Mouse (Mus musculus) lung, postnatal 0 days (tissue): ENCODE results near the gene Rtp2. TPM values are rescaled to one million over a fixed set of nuclear protein-coding genes. Genes with fewer than 3 reads are reported as not detected.
A peak's percentile ranks its signal among the peaks of the same experiment; 100 is the strongest.

ENCODE experiments used
- ATAC-seq: fragments of 200-750 bp; cut with Nextera tagmentation; 2 replicates; pipeline ENCODE4 v1.8.0; 2017; ENCODE audit warnings: moderate library complexity
- DNase-seq: peaks from one replicate; pipeline ENCODE4 v3.0.0-alpha.2; 2016; ENCODE audit warnings: low spot score
- H3K27ac ChIP-seq: fragments of 300-500 bp; sonication (generic); 2 replicates; pipeline ENCODE4 v1.5.1; 2014; ENCODE audit warnings: antibody characterized with exemption, mild to moderate bottlenecking, low read length, mixed read lengths
- H3K27me3 ChIP-seq: fragments of 300-500 bp; sonication (generic); replicated peaks from 2 replicates; pipeline ENCODE4 v1.6.1; 2014; ENCODE audit warnings: low read length, mixed read lengths; ENCODE audit not compliant: insufficient read depth
- H3K36me3 ChIP-seq: fragments of 300-500 bp; sonication (generic); 2 replicates; pipeline ENCODE4 v1.6.1; 2014; ENCODE audit warnings: low read length, mixed read lengths; ENCODE audit not compliant: insufficient read depth
- H3K4me1 ChIP-seq: fragments of 300-500 bp; sonication (generic); 2 replicates; pipeline ENCODE4 v1.6.1; 2014; ENCODE audit warnings: antibody characterized with exemption, low read depth, low read length, mixed read lengths; ENCODE audit not compliant: insufficient read depth
- H3K4me2 ChIP-seq: fragments of 300-500 bp; sonication (generic); replicated peaks from 2 replicates; pipeline ENCODE4 v1.6.1; 2014; ENCODE audit warnings: low read depth, mild to moderate bottlenecking, low read length, moderate library complexity, mixed read lengths
- H3K4me3 ChIP-seq: fragments of 300-500 bp; sonication (generic); 2 replicates; pipeline ENCODE4 v1.5.1; 2014; ENCODE audit warnings: low read depth, low read length
- H3K9ac ChIP-seq: fragments of 300-500 bp; sonication (generic); replicated peaks from 2 replicates; pipeline ENCODE4 v1.6.1; 2014; ENCODE audit warnings: low read depth, mild to moderate bottlenecking
- H3K9me3 ChIP-seq: fragments of 300-500 bp; sonication (generic); 2 replicates; pipeline ENCODE4 v1.6.1; 2016; ENCODE audit warnings: low read length, mixed read lengths
- CTCF ChIP-seq: IDR thresholded peaks from 2 replicates; pipeline ENCODE4 v1.5.1; 2016; ENCODE audit warnings: antibody characterized with exemption, mild to moderate bottlenecking
- EP300 ChIP-seq: IDR thresholded peaks from 2 replicates; pipeline ENCODE4 v1.6.1; 2016; ENCODE audit warnings: antibody characterized with exemption, mild to moderate bottlenecking, control low read depth
- WGBS: fragments of 180-500 bp; shearing (Covaris S2); extraction: QIAGEN DNeasy Blood & Tissue Kit; methylation state at CpG from one replicate; pipeline ENCODE4 v1.1.7; 2014; 5-methylcytosine and 5-hydroxymethylcytosine counted together
- polyA plus RNA-seq: library from polyadenylated mRNA; unstranded; fragments of >200 nt; fragmentation: Nextera tagmentation; extraction: Ambion mirVana; gene quantifications from 2 replicates; pipeline ENCODE4 v1.2.1, GENCODE M21; 2015

Gene Rtp2
- polyA plus RNA-seq, 1 experiment from 2014 or later, result not detected

GRCm38 (mm10) chr16:23967301-23967700 is 35.1 kb upstream of the Rtp2 start:
- DNase-seq, result peak; percentile 70
- TF ChIP-seq EP300 (peak; percentile 49; the same call in 1 of the 2 replicates), CTCF (peak; percentile 73)
- Histone ChIP-seq H3K4me3 (no peak overlapping the region), H3K9ac (no peak overlapping the region), H3K4me1 (no peaks in the 10 kb centered on the region), H3K36me3 (peaks cover 8% of the 10 kb centered on the region; the same call in 1 of the 2 replicates), H3K27me3 (no peaks in the 10 kb centered on the region), H3K4me2 (no peak overlapping the region), H3K27ac (no peak overlapping the region), H3K9me3 (no peaks in the 10 kb centered on the region)
- WGBS, result 74% methylated on average over 7 of the region's 7 CpGs
- peak; percentile 54 for ATAC-seq

- Histone ChIP-seq H3K36me3 (peaks cover 4% of the 10 kb centered on the region; the same call in 1 of the 2 replicates), H3K4me3 (no peak overlapping the region), H3K4me2 (no peak overlapping the region), H3K27me3 (no peaks in the 10 kb centered on the region), H3K9ac (no peak overlapping the region), H3K4me1 (no peaks in the 10 kb centered on the region), H3K27ac (no peak overlapping the region), H3K9me3 (no peaks in the 10 kb centered on the region)
- ATAC-seq (no peak), DNase-seq (no peak)
- no peak for TF ChIP-seq CTCF
- no peak for TF ChIP-seq EP300
- 83% methylated on average over 14 of the region's 14 CpGs for WGBS
Measured at GRCm38 (mm10) chr16:23966066-23966465, 33.9 kb upstream of the Rtp2 start.

GRCm38 (mm10) chr16:23964706-23965367 is 32.6 kb upstream of the Rtp2 start:
- DNase-seq, result no peak
- 71% methylated on average over 14 of the region's 14 CpGs for WGBS

DNA sequence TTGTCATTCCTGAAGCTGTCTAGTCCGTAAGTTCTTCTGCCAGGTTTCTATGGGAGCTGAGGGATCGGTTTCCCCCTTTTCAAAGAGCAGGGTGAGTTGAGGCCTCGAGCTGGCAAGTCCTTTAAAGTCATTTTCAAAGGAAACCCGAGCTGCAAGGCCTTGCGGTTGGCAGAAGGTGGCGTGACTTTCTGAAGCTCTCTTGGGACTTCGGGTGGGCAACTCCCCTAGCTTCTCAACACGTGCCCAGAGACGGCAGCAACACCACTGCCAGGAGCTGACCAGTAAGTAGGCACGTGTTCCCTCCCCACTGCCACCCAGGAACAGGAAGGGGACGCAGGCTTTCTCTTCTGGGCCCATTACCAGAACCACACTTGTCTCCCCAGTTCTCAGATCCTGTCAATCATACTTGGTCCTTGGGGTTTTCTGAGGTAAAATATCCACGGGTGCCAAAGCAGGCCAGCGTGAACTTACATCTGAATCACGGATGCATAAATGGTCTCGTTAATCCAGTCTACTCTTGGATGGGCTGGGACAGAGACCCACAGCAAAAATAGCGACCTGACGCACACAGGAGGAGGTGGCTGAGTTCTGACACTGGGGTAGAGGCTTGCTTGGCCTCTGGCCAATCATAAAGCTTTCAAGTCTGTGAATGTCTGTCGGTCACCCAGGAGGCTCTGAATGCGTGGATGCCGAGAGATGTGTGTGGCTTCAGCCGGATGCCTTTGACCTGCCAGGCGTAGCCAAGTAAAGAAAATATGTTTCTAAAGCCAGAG is 31.9 kb upstream of the Rtp2 start:
- 71% methylated on average over 22 of the region's 22 CpGs for WGBS
- DNase-seq (no peak), ATAC-seq (no peak)
- H3K9me3 ChIP-seq, result no peaks in the 10 kb centered on the region
- H3K4me2 ChIP-seq, result no peak overlapping the region
- H3K4me3 ChIP-seq, result no peak overlapping the region
- H3K27ac ChIP-seq, result no peak overlapping the region
- peaks cover 4% of the 10 kb centered on the region; the same call in 1 of the 2 replicates for H3K36me3 ChIP-seq
- H3K27me3 ChIP-seq, result no peaks in the 10 kb centered on the region
- H3K9ac ChIP-seq, result no peak overlapping the region
- no peaks in the 10 kb centered on the region for H3K4me1 ChIP-seq
- TF ChIP-seq CTCF, result no peak
- TF ChIP-seq EP300, result no peak

More at GRCm38 (mm10) chr16:23964706-23965367, 32.6 kb upstream of the Rtp2 start:
- Histone ChIP-seq H3K9ac (no peak overlapping the region), H3K4me1 (no peaks in the 10 kb centered on the region), H3K27me3 (no peaks in the 10 kb centered on the region), H3K27ac (no peak overlapping the region), H3K4me3 (no peak overlapping the region), H3K36me3 (peaks cover 4% of the 10 kb centered on the region; the same call in 1 of the 2 replicates), H3K9me3 (no peaks in the 10 kb centered on the region), H3K4me2 (no peak overlapping the region)
- no peak for ATAC-seq
- no peak for TF ChIP-seq CTCF
- no peak for TF ChIP-seq EP300

GRCm38 (mm10) chr16:23962401-23962800 is 30.2 kb upstream of the Rtp2 start:
- Histone ChIP-seq H3K4me1 (no peaks in the 10 kb centered on the region), H3K9me3 (no peaks in the 10 kb centered on the region), H3K27me3 (no peaks in the 10 kb centered on the region), H3K4me3 (no peak overlapping the region), H3K36me3 (no peaks in the 10 kb centered on the region; the same call in 1 of the 2 replicates), H3K27ac (no peak overlapping the region), H3K9ac (no peak overlapping the region), H3K4me2 (no peak overlapping the region)
- ATAC-seq (peak; percentile 82), DNase-seq (peak; percentile 72)
- TF ChIP-seq EP300 (no peak), CTCF (peak; percentile 70)
- 66% methylated on average over 2 of the region's 2 CpGs for WGBS

DNA sequence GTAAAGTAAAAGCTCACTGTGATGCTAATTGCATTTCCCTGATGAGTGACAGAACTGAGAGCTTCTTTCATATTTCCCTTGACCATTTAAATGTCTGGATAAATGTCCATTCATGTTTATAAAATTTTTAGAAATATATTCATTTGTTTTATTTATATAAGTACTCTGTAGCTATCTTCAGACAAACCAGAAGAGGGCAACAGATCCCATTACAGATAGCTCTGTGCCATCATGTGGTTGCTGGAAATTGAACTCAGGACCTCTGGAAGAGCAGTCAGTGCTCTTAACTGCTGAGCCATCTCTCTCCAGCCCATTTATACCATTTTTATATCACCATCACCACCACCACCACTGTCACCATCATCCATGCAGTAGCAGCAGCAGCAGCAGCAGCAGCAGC is 26.7 kb upstream of the Rtp2 start:
- Histone ChIP-seq H3K9me3 (no peaks in the 10 kb centered on the region), H3K4me3 (no peak overlapping the region), H3K27ac (no peak overlapping the region), H3K27me3 (no peaks in the 10 kb centered on the region), H3K4me2 (no peak overlapping the region), H3K4me1 (no peaks in the 10 kb centered on the region), H3K36me3 (no peaks in the 10 kb centered on the region), H3K9ac (no peak overlapping the region)
- ATAC-seq, result no peak
- no peak for DNase-seq
- TF ChIP-seq CTCF (no peak), EP300 (no peak)
